Mouse (Mus musculus) lung, embryonic 14.5 days (tissue): ENCODE results near the gene Skap1. TPM values are rescaled to one million over a fixed set of nuclear protein-coding genes. Genes with fewer than 3 reads are reported as not detected.

ENCODE experiments used
- ATAC-seq: fragments of 200-750 bp; cut with Nextera tagmentation; 2 replicates; pipeline ENCODE4 v1.8.0; 2017; ENCODE audit warnings: mild to moderate bottlenecking, moderate TSS enrichment, moderate library complexity; ENCODE audit not compliant: insufficient read depth
- DNase-seq: peaks from one replicate; pipeline ENCODE4 v3.0.0-alpha.2; 2015
- H3K27ac ChIP-seq: fragments of 300-500 bp; sonication (generic); 2 replicates; pipeline ENCODE4 v1.5.1; 2014; ENCODE audit warnings: low read depth, mild to moderate bottlenecking, moderate library complexity
- H3K27me3 ChIP-seq: fragments of 300-500 bp; sonication (generic); 2 replicates; pipeline ENCODE4 v1.6.1; 2014; ENCODE audit warnings: low read length, control low read depth; ENCODE audit not compliant: insufficient read depth
- H3K36me3 ChIP-seq: fragments of 300-500 bp; sonication (generic); 2 replicates; pipeline ENCODE4 v1.6.1; 2014; ENCODE audit warnings: control low read depth; ENCODE audit not compliant: insufficient read depth
- H3K4me1 ChIP-seq: fragments of 300-500 bp; sonication (generic); 2 replicates; pipeline ENCODE4 v1.6.1; 2014; ENCODE audit warnings: antibody characterized with exemption, control low read depth; ENCODE audit not compliant: insufficient read depth
- H3K4me2 ChIP-seq: fragments of 300-500 bp; sonication (generic); 2 replicates; pipeline ENCODE4 v1.6.1; 2014; ENCODE audit warnings: mild to moderate bottlenecking
- H3K4me3 ChIP-seq: fragments of 300-500 bp; sonication (generic); 2 replicates; pipeline ENCODE4 v1.5.1; 2014; ENCODE audit warnings: low read depth, low read length
- H3K9ac ChIP-seq: fragments of 300-500 bp; sonication (generic); 2 replicates; pipeline ENCODE4 v1.6.1; 2014
- H3K9me3 ChIP-seq: fragments of 300-500 bp; sonication (generic); 2 replicates; pipeline ENCODE4 v1.6.1; 2016; ENCODE audit warnings: low read depth, low read length, control low read depth
- CTCF ChIP-seq: IDR thresholded peaks from 2 replicates; pipeline ENCODE4 v1.5.1; 2016; ENCODE audit warnings: antibody characterized with exemption, low read depth
- WGBS: fragments of 180-500 bp; shearing (Covaris S2); extraction: QIAGEN DNeasy Blood & Tissue Kit; methylation state at CpG from one replicate; pipeline ENCODE4 v1.1.7; 2014; 5-methylcytosine and 5-hydroxymethylcytosine counted together
- polyA plus RNA-seq: library from polyadenylated mRNA; unstranded; fragments of >200 nt; fragmentation: Nextera tagmentation; extraction: Ambion mirVana; gene quantifications from 2 replicates; pipeline ENCODE4 v1.2.1, GENCODE M21; 2014

Skap1 gene
- polyA plus RNA-seq, 1 experiment from 2014 or later: 1.1 TPM

DNA sequence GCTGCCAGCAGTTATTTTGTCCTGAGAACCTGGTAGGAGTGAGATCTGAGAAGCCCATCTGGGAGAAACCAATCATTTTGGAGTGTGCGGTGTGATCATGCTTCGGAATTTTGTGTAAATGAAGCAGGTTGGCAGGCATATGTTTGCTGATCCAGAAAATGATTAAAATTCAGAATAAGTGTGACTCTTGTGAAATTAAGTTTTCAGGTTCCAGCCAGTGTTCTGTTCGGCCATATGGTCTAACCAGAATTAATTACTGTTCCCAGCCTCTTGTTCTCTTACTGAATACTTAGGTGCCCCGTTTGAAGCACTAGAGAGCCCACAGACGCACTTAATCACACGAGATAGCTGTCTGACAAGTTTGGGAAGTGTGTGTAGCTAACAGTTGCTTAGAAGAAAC is 36.6 kb downstream of the Skap1 start:
- Histone ChIP-seq H3K9ac (no peak overlapping the region), H3K36me3 (no peaks in the 10 kb centered on the region), H3K4me2 (no peak overlapping the region), H3K27me3 (no peaks in the 10 kb centered on the region), H3K9me3 (no peaks in the 10 kb centered on the region), H3K4me1 (0 out of 2 replicates have a peak, but pooled peaks cover 13% of the 10 kb centered on the region), H3K27ac (no peak overlapping the region), H3K4me3 (no peak overlapping the region)
- WGBS: 49% methylated on average over 6 of the region's 6 CpGs
- DNase-seq: no peak
- TF ChIP-seq CTCF: no peak
- ATAC-seq: no peak

DNA sequence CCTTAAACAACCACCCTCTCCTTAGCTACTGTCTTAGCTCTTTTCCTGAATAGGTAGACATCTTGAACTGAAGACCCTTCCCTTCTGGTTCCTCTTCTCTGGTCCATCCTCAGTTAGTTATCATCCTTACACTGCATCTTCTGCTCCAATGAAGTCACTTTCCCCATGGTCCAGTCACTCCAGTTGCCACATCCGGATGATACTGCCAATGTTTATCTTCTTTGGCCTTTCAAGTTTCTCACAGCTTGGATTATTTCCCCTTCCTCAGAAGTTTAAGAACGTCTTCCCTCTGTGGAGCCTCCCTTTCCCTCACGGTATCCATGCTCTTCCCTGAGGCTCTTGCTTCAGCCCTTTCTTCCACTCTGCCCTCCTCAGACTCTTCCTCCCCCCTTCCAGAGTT is 38.6 kb downstream of the Skap1 start:
- H3K27me3 ChIP-seq: no peaks in the 10 kb centered on the region
- no peak for ATAC-seq

DNA sequence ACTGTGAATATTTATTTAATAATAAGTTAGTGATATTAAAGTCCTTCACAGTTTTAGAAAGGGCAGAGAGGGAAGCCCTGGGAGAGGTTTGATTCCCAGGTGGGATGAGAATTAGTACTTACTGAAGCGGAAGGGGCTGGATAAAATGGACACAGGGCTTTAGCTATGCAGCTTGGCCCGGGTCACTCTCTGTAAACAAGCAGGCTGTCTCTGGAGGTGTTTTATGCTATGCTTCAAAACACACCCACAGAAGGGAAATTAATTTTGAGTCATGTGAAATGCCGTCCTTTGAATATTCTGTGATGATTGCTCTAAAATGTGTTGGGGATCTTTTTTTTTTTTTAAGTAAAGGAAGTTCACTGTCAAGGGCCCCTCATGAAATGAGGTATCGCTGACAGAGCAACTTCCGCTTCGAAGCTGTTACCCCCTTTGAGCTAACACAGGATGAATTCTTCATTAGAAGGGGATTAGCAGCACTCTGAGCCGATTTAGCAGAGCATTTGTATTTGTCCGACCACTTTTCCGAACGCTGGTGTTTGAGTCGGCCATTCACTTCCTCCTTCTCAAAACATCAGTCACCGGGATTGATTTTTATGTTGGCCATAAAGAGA is 40.2 kb downstream of the Skap1 start:
- peak overlapping the region; percentile 40 for H3K4me2 ChIP-seq
- ATAC-seq (peak; percentile 61), DNase-seq (peak; percentile 87)
- no peaks in the 10 kb centered on the region for H3K36me3 ChIP-seq
- H3K27ac ChIP-seq: peak overlapping the region; percentile 73
- no peak overlapping the region for H3K9ac ChIP-seq
- 0 out of 2 replicates have a peak, but pooled peaks cover 13% of the 10 kb centered on the region for H3K4me1 ChIP-seq
- no peaks in the 10 kb centered on the region for H3K9me3 ChIP-seq
- 24% methylated on average over 12 of the region's 12 CpGs for WGBS
- H3K4me3 ChIP-seq: no peak overlapping the region
- H3K27me3 ChIP-seq: no peaks in the 10 kb centered on the region
- TF ChIP-seq CTCF: no peak

More for the DNA sequence above, 38.6 kb downstream of the Skap1 start:
- Histone ChIP-seq H3K9ac (no peak overlapping the region), H3K4me2 (no peak overlapping the region), H3K9me3 (no peaks in the 10 kb centered on the region), H3K4me3 (no peak overlapping the region), H3K36me3 (no peaks in the 10 kb centered on the region), H3K4me1 (0 out of 2 replicates have a peak, but pooled peaks cover 13% of the 10 kb centered on the region), H3K27ac (peak overlapping the region; percentile 56; the same call in 1 of the 2 replicates)
- TF ChIP-seq CTCF: no peak
- DNase-seq: peak; percentile 59
- 25% methylated on average over 3 of the region's 3 CpGs for WGBS

DNA sequence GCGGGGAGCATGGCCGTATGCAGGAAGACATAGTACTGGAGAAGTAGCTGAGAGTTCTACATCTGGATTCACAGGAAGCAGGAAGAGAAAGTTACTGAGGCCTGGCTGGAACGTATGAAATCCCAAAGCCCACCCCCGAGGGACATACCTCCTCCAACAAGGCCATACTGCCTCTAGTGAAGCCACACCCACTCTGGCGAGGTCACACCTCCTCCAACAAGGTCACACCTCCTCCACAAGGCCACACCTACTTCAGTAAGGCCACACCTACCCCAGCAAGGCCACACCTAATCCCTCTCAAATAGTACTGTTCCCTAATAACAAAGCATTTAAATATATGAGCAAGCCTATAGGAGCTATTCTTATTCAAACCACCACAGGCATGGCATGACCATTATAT is 41.4 kb downstream of the Skap1 start:
- WGBS: 48% methylated on average over 5 of the region's 5 CpGs
- 0 out of 2 replicates have a peak, but pooled peaks cover 13% of the 10 kb centered on the region for H3K4me1 ChIP-seq
- H3K9ac ChIP-seq: no peak overlapping the region
- H3K27ac ChIP-seq: peak overlapping the region; percentile 72; the same call in 1 of the 2 replicates
- ATAC-seq: peak; percentile 15; the same call in 1 of the 2 replicates
- DNase-seq: peak; percentile 42
- no peaks in the 10 kb centered on the region for H3K36me3 ChIP-seq
- no peaks in the 10 kb centered on the region for H3K9me3 ChIP-seq
- TF ChIP-seq CTCF: no peak
- 0 out of 2 replicates have a peak overlapping the region, but pooled peaks have one; percentile 27 for H3K4me2 ChIP-seq
- no peak overlapping the region for H3K4me3 ChIP-seq
- no peaks in the 10 kb centered on the region for H3K27me3 ChIP-seq

DNA sequence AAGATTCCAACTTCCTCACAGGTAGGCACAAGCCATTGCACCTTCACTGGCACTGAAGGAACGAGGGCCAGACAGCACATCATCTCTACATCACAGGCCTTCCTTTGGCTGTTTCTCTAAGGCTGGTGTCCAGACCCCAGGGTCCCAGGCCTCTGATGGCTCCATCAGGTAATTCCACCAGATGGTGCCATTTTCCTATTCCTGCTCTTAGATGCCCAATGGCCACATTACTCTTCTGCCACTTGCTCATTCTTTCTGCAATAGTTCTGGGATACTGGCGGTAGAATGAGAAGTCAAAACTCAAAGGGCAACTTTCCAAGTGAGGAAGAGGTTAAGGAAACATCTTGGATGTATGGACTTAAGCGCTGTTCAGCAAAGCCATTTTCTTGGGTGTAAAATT is 50.8 kb downstream of the Skap1 start:
- peak; percentile 18; the same call in 1 of the 2 replicates for TF ChIP-seq CTCF
- H3K4me1 ChIP-seq: no peaks in the 10 kb centered on the region
- H3K36me3 ChIP-seq: no peaks in the 10 kb centered on the region
- ATAC-seq (no peak), DNase-seq (no peak)
- H3K27ac ChIP-seq: no peak overlapping the region
- H3K9me3 ChIP-seq: no peaks in the 10 kb centered on the region
- H3K4me3 ChIP-seq: no peak overlapping the region
- 92% methylated on average over 3 of the region's 3 CpGs for WGBS
- no peaks in the 10 kb centered on the region for H3K27me3 ChIP-seq
- no peak overlapping the region for H3K4me2 ChIP-seq
- H3K9ac ChIP-seq: no peak overlapping the region

DNA sequence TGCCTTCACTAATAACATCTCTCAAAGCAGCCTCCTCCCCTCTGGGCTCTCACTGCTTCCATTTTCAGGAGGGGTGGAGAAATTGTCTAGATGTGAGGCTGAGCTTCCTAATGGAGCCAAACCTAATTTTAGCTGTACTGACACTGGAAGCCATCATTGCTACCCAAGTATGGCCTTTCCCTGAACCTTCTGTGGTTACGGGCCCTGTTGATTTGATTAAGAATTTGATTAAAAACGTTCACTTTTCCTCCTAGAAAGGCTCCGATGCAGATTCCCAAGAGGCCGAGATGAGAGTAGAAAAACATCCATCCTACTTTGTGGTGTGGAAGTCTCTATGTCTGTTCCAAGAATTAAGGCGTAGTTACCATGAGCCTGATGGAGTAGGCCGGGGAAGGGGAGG is 60.1 kb downstream of the Skap1 start:
- no peak overlapping the region for H3K4me3 ChIP-seq
- no peak for TF ChIP-seq CTCF
- no peak overlapping the region for H3K9ac ChIP-seq
- no peak overlapping the region for H3K27ac ChIP-seq
- H3K4me2 ChIP-seq: no peak overlapping the region
- no peaks in the 10 kb centered on the region for H3K36me3 ChIP-seq
- ATAC-seq (no peak), DNase-seq (no peak)
- 75% methylated on average over 6 of the region's 6 CpGs for WGBS
- no peaks in the 10 kb centered on the region for H3K4me1 ChIP-seq
- H3K9me3 ChIP-seq: no peaks in the 10 kb centered on the region
- H3K27me3 ChIP-seq: no peaks in the 10 kb centered on the region

DNA sequence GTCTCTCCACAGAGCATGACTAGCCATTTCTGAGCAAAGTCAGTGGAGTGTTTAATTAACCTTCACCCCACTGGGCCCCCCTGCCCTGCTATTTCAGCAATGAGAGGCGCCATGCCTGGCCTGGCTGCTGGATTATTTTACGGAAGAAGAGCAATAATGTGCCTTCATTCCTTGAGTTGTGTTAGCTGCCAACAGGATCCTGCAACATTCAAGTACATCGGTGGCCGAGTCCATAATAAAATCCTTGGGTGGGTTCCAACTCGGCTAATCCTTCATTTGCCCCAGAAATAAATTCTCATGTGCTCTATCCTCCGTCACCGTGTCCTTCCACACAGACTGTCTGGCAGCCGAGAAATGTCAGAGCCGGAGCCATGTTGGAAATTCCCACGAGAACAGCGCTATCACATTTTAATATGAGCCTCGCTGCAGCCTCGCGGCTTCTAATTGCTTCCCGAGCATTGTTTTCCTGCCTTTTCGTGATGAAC is 61.8 kb downstream of the Skap1 start:
- TF ChIP-seq CTCF: no peak
- H3K36me3 ChIP-seq: no peaks in the 10 kb centered on the region
- peaks cover 5% of the 10 kb centered on the region; the same call in 1 of the 2 replicates for H3K4me1 ChIP-seq
- peak; percentile 31 for ATAC-seq
- no peaks in the 10 kb centered on the region for H3K27me3 ChIP-seq
- DNase-seq: peak; percentile 84
- H3K4me2 ChIP-seq: peak overlapping the region; percentile 41
- H3K4me3 ChIP-seq: no peak overlapping the region
- peak overlapping the region; percentile 81 for H3K27ac ChIP-seq
- H3K9ac ChIP-seq: no peak overlapping the region
- H3K9me3 ChIP-seq: no peaks in the 10 kb centered on the region
- 45% methylated on average over 16 of the region's 16 CpGs for WGBS
